Mouse (Mus musculus) neutrophil, adult 83 days (primary cell): ENCODE data around the gene Hist1h3g. TPM values are rescaled to one million over a fixed set of nuclear protein-coding genes. Genes with fewer than 3 reads are reported as not detected.

Experiments used
- total RNA-seq, 2 experiments: library from RNA; stranded (reverse); gene quantifications; one replicate each; pipeline ENCODE4 v1.2.4; 2023

Hist1h3g gene
- total RNA-seq, 2 experiments from 2014 or later, result 343 to 409 TPM

Other genes with a start within 250 kb of the Hist1h3g start
- gene Zfp322a, start 166.2 kb upstream of the Hist1h3g start, total RNA-seq, result 10 to 100 TPM in 1 of 2 experiments, 1 to 10 TPM in 1; 7.0 to 10.2 TPM
- 10 to 100 TPM in 1 of 2 experiments, 1 to 10 TPM in 1; 8.6 to 10.3 TPM for gene Abt1, start 111.6 kb upstream of the Hist1h3g start, total RNA-seq
- under 1 TPM; 0.31 to 0.57 TPM for gene Btn1a1, start 69.5 kb upstream of the Hist1h3g start, total RNA-seq
- not detected for gene Btn2a2, start 46.6 kb upstream of the Hist1h3g start, total RNA-seq
- 1,000 to 10,000 TPM; 1,800 to 2,079 TPM for gene Hist1h4h, start 4.4 kb upstream of the Hist1h3g start, total RNA-seq
- gene Hist1h2af, start 1.5 kb upstream of the Hist1h3g start, total RNA-seq, result 1,000 to 10,000 TPM; 1,103 to 1,322 TPM
- 100 to 1,000 TPM; 156 to 165 TPM for gene Hist1h2bh, start 8.0 kb downstream of the Hist1h3g start, total RNA-seq
- gene Hist1h3f, start 8.6 kb downstream of the Hist1h3g start, total RNA-seq, result 100 to 1,000 TPM; 484 to 531 TPM
- gene Hist1h4f, start 16.2 kb downstream of the Hist1h3g start, total RNA-seq, result 1,000 to 10,000 TPM; 2,494 to 2,726 TPM
- 100 to 1,000 TPM; 117 to 132 TPM for gene Hist1h1d, start 17.8 kb downstream of the Hist1h3g start, total RNA-seq
- 100 to 1,000 TPM; 919 to 946 TPM for gene Hist1h3e, start 26.9 kb downstream of the Hist1h3g start, total RNA-seq
- gene Hist1h2ae, start 35.8 kb downstream of the Hist1h3g start, total RNA-seq, result 100 to 1,000 TPM; 213 to 226 TPM
- gene Hist1h2bg, start 36.0 kb downstream of the Hist1h3g start, total RNA-seq, result 1,000 to 10,000 TPM; 1,609 to 1,779 TPM
- 1,000 to 10,000 TPM; 1,205 to 1,340 TPM for gene Hist1h2bf, start 38.8 kb downstream of the Hist1h3g start, total RNA-seq
- gene Hist1h2ad, start 39.0 kb downstream of the Hist1h3g start, total RNA-seq, result 100 to 1,000 TPM; 234 to 256 TPM
- 100 to 1,000 TPM; 207 to 247 TPM for gene Hist1h3d, start 40.3 kb downstream of the Hist1h3g start, total RNA-seq
- 100 to 1,000 TPM; 821 to 965 TPM for gene Hist1h4d, start 46.2 kb downstream of the Hist1h3g start, total RNA-seq
- 100 to 1,000 TPM; 117 to 129 TPM for gene Hist1h2be, start 85.7 kb downstream of the Hist1h3g start, total RNA-seq
- gene Hist1h1e, start 87.1 kb downstream of the Hist1h3g start, total RNA-seq, result 100 to 1,000 TPM; 854 to 881 TPM
- 10 to 100 TPM; 59.5 to 67.1 TPM for gene Hist1h2ac, start 148.5 kb downstream of the Hist1h3g start, total RNA-seq
- gene Hist1h2bc, start 148.8 kb downstream of the Hist1h3g start, total RNA-seq, result 100 to 1,000 TPM; 108 to 117 TPM
- gene Hist1h1t, start 160.4 kb downstream of the Hist1h3g start, total RNA-seq, result 1 to 10 TPM; 2.5 to 2.9 TPM
- gene Hist1h4c, start 163.0 kb downstream of the Hist1h3g start, total RNA-seq, result 100 to 1,000 TPM; 435 to 497 TPM
- 1 to 10 TPM; 7.5 to 7.9 TPM for gene Hfe, start 175.4 kb downstream of the Hist1h3g start, total RNA-seq
- gene Hist1h1c, start 203.4 kb downstream of the Hist1h3g start, total RNA-seq, result 1,000 to 10,000 TPM; 1,583 to 1,684 TPM
- gene Hist1h3c, start 210.2 kb downstream of the Hist1h3g start, total RNA-seq, result 100 to 1,000 TPM; 649 to 655 TPM
- gene Hist1h2bb, start 211.3 kb downstream of the Hist1h3g start, total RNA-seq, result 1,000 to 10,000 TPM in 1 of 2 experiments, 100 to 1,000 TPM in 1; 938 to 1,011 TPM
- gene Hist1h2ab, start 215.7 kb downstream of the Hist1h3g start, total RNA-seq, result 1,000 to 10,000 TPM; 1,348 to 1,643 TPM
- gene Hist1h3b, start 216.8 kb downstream of the Hist1h3g start, total RNA-seq, result 1,000 to 10,000 TPM; 1,578 to 1,719 TPM
- gene Hist1h4b, start 221.6 kb downstream of the Hist1h3g start, total RNA-seq, result 100 to 1,000 TPM; 697 to 823 TPM
- gene Hist1h4a, start 225.8 kb downstream of the Hist1h3g start, total RNA-seq, result 100 to 1,000 TPM; 542 to 645 TPM
- 100 to 1,000 TPM; 941 to 991 TPM for gene Hist1h3a, start 227.0 kb downstream of the Hist1h3g start, total RNA-seq
- 100 to 1,000 TPM; 476 to 542 TPM for gene Hist1h1a, start 228.2 kb downstream of the Hist1h3g start, total RNA-seq
- gene Trim38, start 234.5 kb downstream of the Hist1h3g start, total RNA-seq, result not detected